Mouse (Mus musculus): Measurements from ENCODE around the gene Slc12a1.

The Slc12a1 gene

DNA sequence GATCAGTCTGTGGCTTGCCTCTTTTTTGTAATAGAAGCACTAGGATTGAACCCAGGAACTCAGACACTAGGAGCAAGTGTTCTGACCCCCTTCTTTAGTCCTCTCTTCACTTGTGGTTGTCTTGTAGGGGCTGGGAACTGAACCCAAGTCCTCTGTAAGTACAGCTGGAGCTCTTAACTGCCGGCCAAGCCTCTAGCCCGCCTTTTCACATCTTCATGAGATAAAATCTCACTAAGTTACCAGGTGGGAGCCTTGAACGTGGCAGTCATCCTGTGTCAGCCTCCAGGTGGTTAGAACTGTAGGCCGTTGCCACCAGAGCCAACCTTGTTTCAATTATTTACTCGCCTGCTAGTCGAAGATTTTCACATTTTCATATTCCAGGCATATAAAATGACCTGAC, 101.4 kb downstream of the Slc12a1 start:
- in situ Hi-C loops (cut with MboI, MseI) = loop anchor here (25.0 kb wide), 1 partner anchor 534 kb away; the partner anchor contains the start of gene Secisbp2l

DNA sequence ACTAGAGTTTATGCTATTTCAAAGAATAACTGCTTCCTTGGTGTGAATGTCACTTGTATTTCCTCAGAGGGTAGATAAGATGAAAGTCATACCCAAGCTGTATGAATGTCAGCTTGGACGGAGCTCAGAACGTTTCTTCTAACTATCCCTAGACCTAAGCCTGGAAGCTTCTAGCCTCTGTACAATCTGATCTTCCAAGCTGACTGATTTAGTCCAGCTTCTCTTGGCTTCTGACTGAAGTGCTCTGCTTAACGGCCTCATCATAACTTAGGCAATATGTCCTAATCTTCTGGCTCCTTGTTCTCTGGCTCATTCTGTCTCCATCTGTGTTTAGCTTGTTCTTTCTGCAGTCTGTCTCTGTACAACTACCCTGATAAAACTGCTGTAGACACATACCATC, 102.3 kb downstream of the Slc12a1 start:
- in situ Hi-C loops (cut with MboI, MseI) = loop anchor here (25.0 kb wide), 1 partner anchor 533 kb away; the partner anchor contains the start of gene Secisbp2l

DNA sequence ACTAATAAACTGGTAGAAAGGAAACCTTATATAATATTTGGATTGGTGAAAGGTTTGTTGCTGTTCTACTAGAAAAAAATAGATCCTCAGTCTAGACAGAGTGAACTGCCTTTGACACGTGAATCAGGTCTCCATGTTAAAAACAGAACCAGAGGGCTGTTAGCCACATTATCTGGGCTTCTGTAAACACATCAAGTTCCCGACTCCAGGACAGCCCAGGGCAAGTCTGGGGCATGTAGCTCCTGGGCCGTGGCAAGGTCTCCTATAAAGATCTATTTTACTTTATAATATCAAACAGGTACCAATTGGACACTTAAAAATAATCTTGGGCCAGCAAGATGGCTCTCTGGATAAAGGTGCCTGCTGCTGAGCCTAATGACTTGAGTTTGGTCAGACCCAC, 103.6 kb downstream of the Slc12a1 start:
- in situ Hi-C loops (cut with MboI, MseI) = loop anchor here (25.0 kb wide), 1 partner anchor 531 kb away; the partner anchor contains the start of gene Secisbp2l

DNA sequence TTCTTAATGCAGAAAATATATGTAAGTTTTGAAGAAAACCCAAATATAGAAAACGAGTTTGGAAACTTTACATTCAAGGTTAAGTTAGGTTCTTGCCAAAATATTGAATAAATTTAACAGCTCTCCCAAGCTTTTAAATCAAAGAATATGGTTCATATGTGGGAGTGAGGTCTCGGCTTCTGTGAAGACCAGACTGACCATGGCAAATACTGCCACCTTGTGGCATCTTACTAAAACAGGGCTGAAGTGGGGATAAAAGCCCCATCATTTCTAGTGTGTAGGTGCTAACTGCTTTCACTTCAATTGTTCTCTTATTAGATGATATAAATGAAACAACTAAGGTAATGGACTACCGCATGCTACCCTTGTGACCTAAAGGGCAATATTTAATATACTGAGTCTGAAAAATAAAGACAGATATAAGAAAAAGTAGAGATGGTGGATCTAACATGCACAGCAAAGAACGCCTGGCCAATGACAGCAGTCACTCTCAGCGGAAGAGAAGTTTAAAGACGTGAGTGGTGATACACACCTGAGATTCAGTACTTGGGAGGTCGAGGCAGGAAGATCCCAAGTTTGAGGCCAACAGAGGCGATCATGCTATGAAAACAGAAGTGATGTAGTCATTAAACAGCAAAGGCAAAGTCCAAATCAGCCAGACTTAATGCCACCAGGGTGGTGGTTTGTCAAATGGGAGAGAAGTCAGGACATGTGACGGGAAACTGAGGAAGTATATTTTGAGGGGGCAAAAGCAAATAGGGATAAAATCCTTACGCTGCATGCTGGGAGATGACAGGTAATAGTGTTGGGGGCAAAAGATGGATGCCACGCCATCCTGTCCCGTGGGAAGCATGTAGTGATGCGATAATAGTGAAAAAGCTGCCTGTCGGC, 107.2 kb downstream of the Slc12a1 start:
- in situ Hi-C loops (cut with MboI, MseI) = loop anchor here (25.0 kb wide), 1 partner anchor 528 kb away; the partner anchor contains the start of gene Secisbp2l

GRCm38 (mm10) chr2:125260326-125260725, 108.0 kb downstream of the Slc12a1 start:
- in situ Hi-C loops (cut with MboI, MseI) = loop anchor here (25.0 kb wide), 1 partner anchor 527 kb away; the partner anchor contains the start of gene Secisbp2l

DNA sequence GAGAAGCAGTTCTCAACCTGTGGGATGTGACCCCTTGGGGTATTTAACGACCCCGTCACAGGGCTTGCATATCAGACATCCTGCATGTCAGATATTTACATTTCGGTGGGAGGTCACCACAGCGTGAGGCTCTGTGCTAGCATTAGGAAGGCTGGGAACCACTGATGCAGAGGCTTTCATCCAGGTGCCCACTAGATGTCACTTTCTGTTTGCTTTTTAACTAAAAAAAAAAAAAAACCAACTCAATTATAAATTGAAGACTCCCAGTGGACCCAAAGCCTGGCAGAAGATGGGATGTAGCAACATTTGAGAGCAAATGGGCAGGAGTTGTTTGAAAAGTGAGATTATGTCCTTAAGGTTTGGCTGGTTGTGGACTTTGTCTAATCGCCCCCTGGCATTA, 110.8 kb downstream of the Slc12a1 start:
- in situ Hi-C loops (cut with MboI, MseI) = loop anchor here (25.0 kb wide), 1 partner anchor 524 kb away; the partner anchor contains the start of gene Secisbp2l

DNA sequence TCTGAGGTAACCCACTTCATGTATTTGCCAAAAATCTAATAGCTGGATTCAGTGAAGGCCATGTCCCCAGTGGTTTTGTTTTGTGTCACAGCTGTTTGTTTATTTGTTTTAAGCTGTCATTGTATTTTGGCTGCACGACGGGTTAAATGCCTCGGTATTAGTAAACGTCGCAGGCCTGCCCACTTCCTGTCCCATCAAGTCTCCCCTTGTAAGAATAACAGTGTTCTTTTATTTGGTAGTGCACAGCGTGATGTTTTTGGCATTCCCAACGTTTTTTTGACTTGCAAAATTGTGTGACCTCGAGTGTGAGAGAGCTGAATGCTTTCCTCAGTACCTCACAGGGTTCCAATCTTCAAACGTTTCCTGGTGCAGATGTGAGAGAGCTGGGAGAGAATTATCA, 111.4 kb downstream of the Slc12a1 start:
- in situ Hi-C loops (cut with MboI, MseI) = loop anchor here (25.0 kb wide), 1 partner anchor 524 kb away; the partner anchor contains the start of gene Secisbp2l

GRCm38 (mm10) chr2:125268876-125269275, 116.6 kb downstream of the Slc12a1 start:
- in situ Hi-C loops (cut with MboI, MseI) = loop anchor here (25.0 kb wide), 1 partner anchor 518 kb away; the partner anchor contains the start of gene Secisbp2l

GRCm38 (mm10) chr2:125275617-125276016, 123.3 kb downstream of the Slc12a1 start:
- in situ Hi-C loops (cut with MboI, MseI) = no loop called here

- in situ Hi-C loops (cut with MboI, MseI) = no loop called here
Measured at GRCm38 (mm10) chr2:125276692-125277091, 124.4 kb downstream of the Slc12a1 start.

DNA sequence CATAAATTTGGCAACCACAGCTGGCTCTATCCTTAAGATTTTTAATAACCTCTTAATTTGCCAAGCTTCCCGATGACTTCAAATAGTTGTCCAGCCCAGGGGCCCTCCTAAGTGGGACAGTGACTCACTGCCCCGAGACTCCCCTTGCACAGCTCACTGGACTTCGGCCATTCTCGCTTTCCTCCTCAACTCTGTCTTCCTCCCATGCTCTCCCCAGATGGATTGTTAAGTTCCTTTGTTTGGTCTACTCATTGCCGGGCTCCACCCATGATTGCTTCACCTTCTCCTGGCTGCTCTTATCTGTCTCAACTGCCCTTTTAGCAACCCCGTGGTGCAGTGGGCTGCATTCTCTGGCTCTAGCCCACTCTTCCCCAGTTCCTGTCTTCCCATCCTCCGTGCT, 126.2 kb downstream of the Slc12a1 start:
- in situ Hi-C loops (cut with MboI, MseI) = no loop called here
